Mouse (Mus musculus) ES-E14 (cell line): ENCODE data around the gene Rap1gds1. TPM values are rescaled to one million over a fixed set of nuclear protein-coding genes. Genes with fewer than 3 reads are reported as not detected.

Experiments
- DNase-seq: peaks from one replicate; pipeline ENCODE4 v3.0.0-alpha.2; 2013; ENCODE audit warnings: low read depth, low spot score
- H3K27ac ChIP-seq: 2 replicates; pipeline ENCODE4 v1.5.1; 2012; ENCODE audit warnings: low read depth, mild to moderate bottlenecking, low read length, moderate library complexity, mixed read lengths; ENCODE audit not compliant: poor library complexity, insufficient read depth, severe bottlenecking
- H3K36me3 ChIP-seq: 2 replicates; pipeline ENCODE4 v1.6.1; 2012; ENCODE audit warnings: mild to moderate bottlenecking, low read length, moderate library complexity, mixed read lengths; ENCODE audit not compliant: control insufficient read depth, poor library complexity, insufficient read depth, severe bottlenecking
- H3K4me1 ChIP-seq, 2 experiments: fragments of 150-350 bp in 1 of 2; sonication (generic) in 1 of 2; 2 replicates each; pipeline ENCODE4 v1.6.1; 2012; ENCODE audit warnings: low read length in 2 of 2, mild to moderate bottlenecking in 1 of 2, mixed read lengths in 1 of 2; ENCODE audit not compliant: control insufficient read depth in 2 of 2, insufficient read depth in 2 of 2, poor library complexity in 1 of 2
- H3K4me3 ChIP-seq, 2 experiments: fragments of 150-350 bp in 1 of 2; sonication (generic) in 1 of 2; 2 replicates each; pipeline ENCODE4 v1.5.1; 2012; ENCODE audit warnings: low read length in 2 of 2, low read depth in 1 of 2, mild to moderate bottlenecking in 1 of 2, mixed read lengths in 1 of 2; ENCODE audit not compliant: insufficient read depth in 1 of 2, poor library complexity in 1 of 2, severe bottlenecking in 1 of 2
- H3K9ac ChIP-seq: 2 replicates; pipeline ENCODE4 v1.6.1; 2012; ENCODE audit warnings: low read depth, mild to moderate bottlenecking, low read length, mixed read lengths; ENCODE audit not compliant: poor library complexity, insufficient read depth, severe bottlenecking
- H3K9me3 ChIP-seq: fragments of 150-350 bp; sonication (generic); 2 replicates; pipeline ENCODE4 v1.6.1; 2012; ENCODE audit warnings: low read depth, mild to moderate bottlenecking, low read length; ENCODE audit not compliant: control insufficient read depth, insufficient read depth
- CHD2 ChIP-seq: IDR thresholded peaks from 2 replicates; pipeline ENCODE4 v1.6.1; 2014; ENCODE audit warnings: mild to moderate bottlenecking, low read depth, low read length, inconsistent platforms
- HCFC1 ChIP-seq: IDR thresholded peaks from 2 replicates; pipeline ENCODE4 v1.6.1; 2012; ENCODE audit warnings: low read length, inconsistent platforms, borderline replicate concordance; ENCODE audit not compliant: insufficient read depth
- MAFK ChIP-seq: IDR thresholded peaks from 2 replicates; pipeline ENCODE4 v1.6.1; 2014; ENCODE audit warnings: mild to moderate bottlenecking, low read depth, low read length, inconsistent platforms; ENCODE audit not compliant: insufficient read depth
- ZC3H11A ChIP-seq: IDR thresholded peaks from 2 replicates; pipeline ENCODE4 v1.6.1; 2012; ENCODE audit warnings: low read depth, mild to moderate bottlenecking, inconsistent platforms, low read length, borderline replicate concordance
- ZNF384 ChIP-seq: IDR thresholded peaks from 2 replicates; pipeline ENCODE4 v1.6.1; 2012; ENCODE audit warnings: low read depth, low read length, inconsistent platforms
- in situ Hi-C, 2 experiments: fragments of 600-800 bp; cut with MboI; formaldehyde crosslinking; loops; one replicate each; pipeline ENCODE4 v1.15.1; 2025; ENCODE audit warnings: low sequenced_read_pairs in 2 of 2, inconsistent platforms in 1 of 2; ENCODE audit not compliant: unreplicated experiment in 2 of 2
- total RNA-seq: library from RNA; depleted of rRNA; stranded (reverse); fragments of 300-350 nt; gene quantifications from 2 replicates; pipeline ENCODE4 v1.2.3, GENCODE M21; 2012

The Rap1gds1 gene
- total RNA-seq, 1 experiment = 21.9 TPM

DNA sequence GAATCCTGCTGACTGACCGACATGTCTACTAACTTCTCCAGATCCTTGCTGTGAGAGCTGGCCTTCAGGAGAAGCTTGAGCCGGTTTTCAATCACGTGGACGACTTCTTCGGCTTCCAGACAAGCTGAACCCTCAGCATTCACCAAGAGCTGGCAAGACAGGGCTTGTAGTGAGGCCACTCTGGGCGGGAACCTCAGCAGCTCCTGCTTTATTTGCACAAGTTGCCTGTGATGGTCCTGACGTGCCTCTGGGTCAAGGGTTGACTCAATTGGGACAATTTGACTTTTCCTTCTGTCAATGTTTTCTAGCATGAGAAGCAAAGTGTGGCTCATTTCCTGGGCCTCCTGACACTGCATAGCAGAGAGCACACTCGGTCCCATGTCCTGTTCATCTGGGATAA lies 138.2 kb downstream of the Rap1gds1 start:
- no peak for DNase-seq
- in situ Hi-C loops = no loop called here
- Histone ChIP-seq H3K9me3 (no peaks in the 10 kb centered on the region), H3K4me3 (no peak overlapping the region), H3K4me1 (no peaks in the 10 kb centered on the region), H3K27ac (no peak overlapping the region), H3K36me3 (peaks cover 13% of the 10 kb centered on the region; the same call in 1 of the 2 replicates), H3K9ac (no peak overlapping the region)
- TF ChIP-seq ZC3H11A (no peak), CHD2 (no peak), HCFC1 (no peak), MAFK (no peak), ZNF384 (no peak)

GRCm38 (mm10) chr3:138927437-138927836 lies 147.6 kb downstream of the Rap1gds1 start:
- Histone ChIP-seq H3K4me3 (no peak overlapping the region), H3K36me3 (0 out of 2 replicates have a peak, but pooled peaks cover 2% of the 10 kb centered on the region)
- in situ Hi-C loops = no loop called here

DNA sequence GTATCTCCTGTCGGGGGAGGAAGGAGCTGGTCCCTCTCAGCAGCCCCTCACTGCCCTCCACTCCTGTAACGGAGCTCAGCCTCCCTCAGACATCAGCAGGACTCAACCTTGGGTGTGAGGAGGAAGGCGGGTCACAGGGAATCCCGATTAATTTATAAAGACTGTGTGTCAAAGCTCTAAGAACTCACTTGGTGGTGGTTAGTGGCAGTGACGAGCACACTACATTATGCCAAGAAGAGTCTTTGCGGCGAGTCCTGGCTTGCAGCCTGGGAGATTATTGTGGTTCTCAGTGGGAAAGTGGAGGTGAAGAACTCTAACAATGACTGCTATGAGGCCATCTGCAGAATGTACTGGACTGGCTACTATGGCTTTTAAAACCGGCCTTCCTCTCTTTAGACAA lies 148.8 kb downstream of the Rap1gds1 start:
- no peak for DNase-seq
- H3K9ac ChIP-seq = no peak overlapping the region
- no peaks in the 10 kb centered on the region for H3K9me3 ChIP-seq
- H3K4me3 ChIP-seq = no peak overlapping the region
- no peaks in the 10 kb centered on the region for H3K4me1 ChIP-seq
- TF ChIP-seq ZNF384 (no peak), CHD2 (no peak), HCFC1 (no peak), MAFK (no peak), ZC3H11A (no peak)
- H3K27ac ChIP-seq = no peak overlapping the region
- in situ Hi-C loops = no loop called here
- 0 out of 2 replicates have a peak, but pooled peaks cover 2% of the 10 kb centered on the region for H3K36me3 ChIP-seq

More at GRCm38 (mm10) chr3:138927437-138927836, 147.6 kb downstream of the Rap1gds1 start:
- Histone ChIP-seq H3K9ac (no peak overlapping the region), H3K4me1 (no peaks in the 10 kb centered on the region), H3K27ac (no peak overlapping the region), H3K9me3 (no peaks in the 10 kb centered on the region)
- no peak for DNase-seq
- TF ChIP-seq CHD2 (no peak), MAFK (no peak), ZNF384 (no peak), HCFC1 (no peak)

GRCm38 (mm10) chr3:138918241-138918640 lies 156.8 kb downstream of the Rap1gds1 start:
- no peak overlapping the region for H3K9ac ChIP-seq
- H3K9me3 ChIP-seq = no peaks in the 10 kb centered on the region
- no peak for DNase-seq
- H3K36me3 ChIP-seq = no peaks in the 10 kb centered on the region
- no peak overlapping the region for H3K4me3 ChIP-seq
- H3K4me1 ChIP-seq = no peaks in the 10 kb centered on the region
- in situ Hi-C loops = loop anchor here in 1 of 2 experiments (25.0 kb wide), 1 partner anchor 281 kb away; no protein-coding TSS in a partner anchor
- no peak overlapping the region for H3K27ac ChIP-seq
- TF ChIP-seq HCFC1 (no peak), MAFK (no peak), ZNF384 (no peak), ZC3H11A (no peak), CHD2 (no peak)

DNA sequence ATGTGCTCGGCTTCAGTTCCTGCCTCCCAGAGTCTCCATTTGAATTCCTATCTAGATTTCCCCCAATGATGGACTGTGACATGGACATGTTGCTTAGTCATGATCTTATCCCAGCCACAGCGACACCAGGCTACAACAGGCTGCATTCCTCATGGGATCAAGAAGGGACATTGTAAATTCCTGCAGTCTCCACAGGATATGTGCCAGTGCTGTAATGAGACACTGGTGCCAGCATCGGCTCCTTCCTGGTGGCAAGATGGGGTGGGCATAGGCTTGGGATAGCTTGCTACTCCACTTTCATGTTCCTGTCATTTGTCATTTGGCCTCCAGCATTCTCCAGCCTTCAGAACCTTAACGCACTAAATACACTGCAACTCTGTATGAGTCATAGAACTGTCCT lies 158.0 kb downstream of the Rap1gds1 start:
- no peak overlapping the region for H3K9ac ChIP-seq
- in situ Hi-C loops = loop anchor here in 1 of 2 experiments (25.0 kb wide), 1 partner anchor 280 kb away; no protein-coding TSS in a partner anchor
- no peak for TF ChIP-seq HCFC1
- no peak for TF ChIP-seq CHD2
- no peak for TF ChIP-seq ZNF384
- no peak for TF ChIP-seq MAFK
- TF ChIP-seq ZC3H11A = no peak
- H3K27ac ChIP-seq = no peak overlapping the region
- no peaks in the 10 kb centered on the region for H3K36me3 ChIP-seq
- H3K4me3 ChIP-seq = no peak overlapping the region
- H3K4me1 ChIP-seq = no peaks in the 10 kb centered on the region
- H3K9me3 ChIP-seq = no peaks in the 10 kb centered on the region
- no peak for DNase-seq
